Mouse (Mus musculus) c-Kit-negative CD71-positive TER-119-positive erythroid progenitor cells, embryonic 14.5 days (primary cell): ENCODE measurements around the gene Eral1.
A peak's percentile ranks its signal among the peaks of the same experiment; 100 is the strongest.

Experiments
- DNase-seq: peaks from one replicate; pipeline ENCODE4 v3.0.0-alpha.2; 2013; ENCODE audit warnings: low read depth, low spot score

Eral1 gene

GRCm38 (mm10) chr11:78079961-78080921, at the start of gene Eral1:
TSS of gene Eral1 (minus strand) at chr11:78080383.
- DNase-seq: no peak

- DNase-seq: no peak
Measured at GRCm38 (mm10) chr11:78129458-78129857, 49.3 kb upstream of the Eral1 start.

DNA sequence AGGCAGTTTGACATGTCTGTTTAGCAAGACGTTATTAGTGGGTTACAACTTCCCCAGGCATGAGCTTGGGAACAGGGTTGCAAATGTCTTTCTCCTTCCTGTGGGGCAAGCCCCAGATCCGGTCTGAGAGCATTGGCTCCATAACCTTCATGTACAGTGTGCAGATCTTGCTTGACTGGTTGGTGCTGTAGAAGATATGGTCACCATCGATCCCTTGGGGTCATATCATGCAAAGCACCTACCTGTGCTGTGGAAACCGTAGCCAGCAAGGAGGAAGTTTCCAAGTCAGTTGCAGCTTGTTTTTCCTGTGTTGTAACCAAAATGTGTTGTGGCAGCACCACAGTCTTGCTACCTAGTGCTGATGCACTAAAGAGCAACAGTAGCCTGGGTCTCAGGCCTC, 46.6 kb upstream of the Eral1 start:
- DNase-seq: no peak

DNA sequence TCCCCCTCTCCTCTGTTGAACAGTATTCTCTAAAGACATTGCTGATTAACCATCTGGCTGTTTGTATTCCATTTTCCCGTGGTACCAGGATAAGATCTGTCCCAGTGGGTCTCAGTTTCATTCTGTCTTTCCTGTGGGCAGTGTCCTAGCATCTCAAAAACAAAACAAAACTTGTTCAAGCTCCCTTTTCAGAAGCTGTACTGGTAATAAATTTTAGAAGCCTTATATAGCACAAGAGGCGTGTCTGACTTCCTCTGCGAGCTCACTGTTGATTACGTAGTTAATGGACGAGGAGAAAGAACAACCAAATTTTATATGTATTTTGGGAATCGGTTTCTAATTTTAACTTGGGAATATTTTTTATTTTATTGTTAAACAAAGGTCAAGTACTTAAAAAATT, 45.5 kb upstream of the Eral1 start:
- DNase-seq: no peak

GRCm38 (mm10) chr11:78123782-78124181, 43.6 kb upstream of the Eral1 start:
- DNase-seq: no peak

- no peak for DNase-seq
Measured at GRCm38 (mm10) chr11:78122815-78123214, 42.6 kb upstream of the Eral1 start.

DNA sequence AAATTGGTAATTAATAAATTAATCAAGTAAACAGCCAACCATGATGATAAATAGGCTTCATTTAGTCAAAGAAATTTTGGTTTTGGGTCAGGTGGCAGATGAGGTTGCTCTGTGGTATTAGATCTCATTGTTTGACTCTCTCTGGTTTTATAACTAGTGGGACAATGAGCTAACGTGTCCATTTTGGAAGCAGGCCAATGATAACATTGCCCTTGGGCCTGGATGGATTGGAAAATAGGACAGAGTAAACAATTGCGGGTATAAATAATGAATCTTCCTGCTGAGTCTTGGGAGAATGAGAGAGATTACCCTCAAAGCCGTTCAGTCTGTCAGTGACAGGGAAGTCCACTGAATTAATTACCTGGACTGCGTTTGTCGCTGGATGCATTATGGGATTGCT, 41.0 kb upstream of the Eral1 start:
- no peak for DNase-seq

DNA sequence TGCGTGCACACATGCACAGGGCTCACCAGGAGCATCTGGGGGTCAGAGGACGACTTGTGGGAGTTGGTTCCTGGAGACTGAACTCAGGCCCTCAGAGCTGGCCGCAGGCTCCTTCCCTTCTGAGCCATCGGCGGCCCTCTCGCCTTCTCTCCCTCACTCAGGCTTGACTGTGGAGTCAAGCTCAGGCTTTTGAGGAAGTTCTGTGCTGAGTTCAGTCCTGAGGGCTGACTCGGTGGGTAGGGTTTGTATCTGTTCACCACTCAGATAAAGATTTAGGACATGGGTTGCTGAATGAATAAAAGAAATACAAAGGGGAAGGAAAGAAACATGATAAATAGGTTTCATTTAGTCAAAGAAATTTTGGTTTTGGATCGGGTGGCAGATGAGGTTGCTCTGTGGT, 39.7 kb upstream of the Eral1 start:
- no peak for DNase-seq

GRCm38 (mm10) chr11:78118467-78118866, 38.3 kb upstream of the Eral1 start:
- no peak for DNase-seq

DNA sequence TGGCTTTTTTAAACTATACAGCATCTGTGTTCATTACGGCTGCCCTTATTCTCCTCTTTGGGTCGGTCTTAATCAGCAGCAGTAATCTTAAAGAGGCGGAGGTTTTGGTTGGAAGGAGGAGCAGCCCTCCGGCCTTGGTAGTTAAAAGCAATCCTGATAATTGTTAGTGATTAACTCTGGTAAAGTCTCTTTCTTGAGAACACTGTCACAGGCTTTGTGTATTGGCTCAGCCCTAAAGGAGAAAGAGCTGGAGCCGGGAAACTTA, 35.9 kb upstream of the Eral1 start:
- no peak for DNase-seq

DNA sequence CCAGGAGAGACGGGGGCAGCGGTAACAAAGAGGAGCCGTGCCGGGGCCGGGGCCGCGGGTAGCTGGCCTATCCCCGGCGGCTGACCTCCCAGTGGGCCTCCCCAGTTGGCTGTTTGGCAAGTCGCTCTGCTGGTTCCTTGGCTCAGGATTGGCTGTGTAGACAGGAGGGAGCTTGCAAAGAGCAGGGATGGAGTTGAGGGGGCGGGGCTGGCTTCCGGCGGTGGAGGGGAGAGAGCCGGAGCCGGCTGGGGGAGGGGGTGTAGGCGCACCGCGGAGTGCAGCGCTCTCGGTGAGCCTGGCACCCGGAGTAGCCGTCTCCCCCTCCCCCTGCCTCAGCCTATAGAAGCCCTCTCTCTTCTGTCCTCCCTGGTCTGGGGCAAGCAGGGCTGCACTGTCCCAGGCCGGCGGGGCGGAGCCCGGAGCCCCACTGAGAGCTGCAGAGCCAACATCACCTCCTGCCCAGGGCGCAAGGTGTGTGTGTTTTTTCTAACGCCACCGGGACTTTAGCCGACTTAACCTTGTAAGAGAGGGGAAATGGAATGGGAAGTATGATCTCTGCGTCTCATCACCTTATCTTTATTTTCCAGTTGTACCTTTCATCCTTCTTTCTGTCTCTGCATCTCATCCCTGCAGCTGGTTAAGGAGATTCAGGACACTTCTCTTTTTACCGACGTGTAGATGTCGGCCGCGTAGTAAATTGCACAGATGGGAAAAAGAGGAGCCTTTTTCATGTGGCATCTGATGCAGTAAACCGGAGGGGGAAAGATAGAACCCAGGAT, 35.4 kb upstream of the Eral1 start:
- DNase-seq: peak; percentile 75

DNA sequence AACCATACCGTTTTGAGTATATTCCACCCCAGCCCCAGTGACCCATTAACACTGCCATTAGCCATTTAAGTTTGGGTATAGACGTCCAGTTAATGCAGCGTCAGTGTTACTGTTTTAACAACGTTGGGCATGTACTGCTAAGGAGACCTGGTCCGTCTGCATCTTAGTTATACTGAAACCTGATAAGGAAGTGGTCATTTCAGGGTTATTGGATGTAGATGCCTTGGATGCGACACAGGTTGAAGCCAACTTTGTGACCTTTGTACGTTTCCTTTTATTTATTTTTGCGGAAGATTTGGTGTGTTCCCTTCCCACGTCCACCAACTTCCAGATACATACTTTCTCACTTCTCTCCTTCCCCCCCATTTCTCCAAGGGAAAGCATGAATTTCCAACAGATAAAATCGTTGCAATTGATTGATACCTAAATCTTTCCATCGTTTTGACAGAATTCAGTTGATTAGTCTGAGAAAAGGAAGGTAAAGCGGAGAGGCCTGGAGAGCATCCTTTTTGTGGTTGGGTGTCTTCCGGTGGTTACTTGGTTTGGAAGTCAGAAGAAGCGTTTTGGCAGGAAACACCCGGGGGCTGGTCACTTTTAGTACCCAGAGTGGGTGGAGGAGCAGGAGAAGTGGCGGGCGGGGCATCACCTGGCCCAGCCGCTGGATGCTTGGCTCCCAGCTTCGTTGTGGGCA, 34.6 kb upstream of the Eral1 start:
- DNase-seq: no peak

DNA sequence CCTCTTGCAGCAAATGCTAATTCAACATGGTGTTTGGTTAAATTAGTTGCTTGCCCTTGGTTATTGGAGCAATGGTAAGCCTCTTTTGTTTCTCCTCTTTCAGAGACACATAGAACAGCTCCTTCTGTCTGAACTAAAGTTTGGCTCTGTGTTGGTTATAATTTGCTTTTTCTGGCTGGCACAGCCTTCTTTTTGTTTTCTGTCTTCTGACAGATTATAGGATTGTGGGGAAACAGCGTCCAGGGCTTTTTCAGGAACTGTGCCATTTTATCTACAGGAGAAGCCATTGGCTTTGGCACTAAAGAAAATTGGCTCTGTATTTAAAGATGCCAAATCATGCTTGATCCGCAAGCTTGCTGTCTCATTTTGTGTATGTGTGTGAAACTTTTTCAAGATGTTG, 33.4 kb upstream of the Eral1 start:
- no peak for DNase-seq

- no peak for DNase-seq
Measured at GRCm38 (mm10) chr11:78104501-78104900, 24.3 kb upstream of the Eral1 start.

DNA sequence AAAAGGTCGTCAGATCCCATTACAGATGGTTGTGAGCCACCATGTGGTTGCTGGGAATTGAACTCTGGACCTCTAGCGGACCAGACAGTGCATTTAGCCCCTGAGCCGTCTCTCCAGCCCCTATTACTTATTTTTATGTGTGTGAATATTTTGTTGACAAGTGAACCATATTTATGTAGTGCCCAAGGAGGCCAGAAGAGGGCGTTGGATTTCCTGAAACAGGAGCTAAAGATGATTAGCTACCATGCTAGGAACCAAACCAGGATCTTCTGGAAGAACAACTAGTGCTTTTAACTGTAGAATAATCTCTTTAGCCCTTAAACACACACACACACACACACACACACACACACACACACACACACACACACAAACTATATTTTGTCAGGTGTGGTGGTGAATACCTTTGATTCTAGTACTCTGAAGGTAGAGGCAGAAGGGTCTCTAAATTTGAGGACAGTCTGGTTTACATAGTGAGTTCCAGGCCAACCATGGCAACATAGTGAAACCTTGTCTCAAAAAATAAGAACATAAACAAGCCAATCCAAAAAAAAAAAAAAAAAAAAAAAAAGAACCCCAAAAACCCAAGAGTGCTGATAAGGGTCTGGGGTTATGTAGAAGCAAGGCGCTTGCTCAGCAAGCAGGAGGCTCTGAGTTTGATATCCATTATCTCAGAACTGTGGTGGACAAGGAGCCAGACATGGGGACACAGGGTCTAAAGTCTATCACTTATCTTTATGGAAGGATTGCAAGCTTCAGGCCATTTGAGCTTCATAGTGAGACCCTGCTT, 23.0 kb upstream of the Eral1 start:
- DNase-seq: peak; percentile 57

DNA sequence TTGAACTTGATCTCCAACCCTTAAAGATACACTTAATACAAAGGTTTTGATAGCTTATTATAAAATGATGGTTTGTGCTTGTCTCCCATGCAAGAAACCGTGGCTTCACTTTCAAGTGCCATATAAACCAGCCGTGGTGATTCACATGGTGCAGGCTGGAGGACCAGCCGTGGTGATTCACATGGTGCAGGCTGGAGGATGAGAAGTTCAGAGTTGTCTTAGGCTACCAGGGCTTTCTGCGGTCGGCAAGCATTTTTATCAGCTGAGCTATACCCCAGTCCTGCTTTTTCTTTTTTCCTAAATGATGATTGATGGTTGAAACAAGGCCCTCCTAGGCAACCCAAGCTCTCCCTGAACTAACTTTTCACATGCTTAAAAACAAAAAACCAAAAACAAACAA, 22.0 kb upstream of the Eral1 start:
- DNase-seq: no peak

- DNase-seq: no peak
Measured at GRCm38 (mm10) chr11:78100746-78101145, 20.6 kb upstream of the Eral1 start.

- no peak for DNase-seq
Measured at GRCm38 (mm10) chr11:78097077-78097476, 16.9 kb upstream of the Eral1 start.

DNA sequence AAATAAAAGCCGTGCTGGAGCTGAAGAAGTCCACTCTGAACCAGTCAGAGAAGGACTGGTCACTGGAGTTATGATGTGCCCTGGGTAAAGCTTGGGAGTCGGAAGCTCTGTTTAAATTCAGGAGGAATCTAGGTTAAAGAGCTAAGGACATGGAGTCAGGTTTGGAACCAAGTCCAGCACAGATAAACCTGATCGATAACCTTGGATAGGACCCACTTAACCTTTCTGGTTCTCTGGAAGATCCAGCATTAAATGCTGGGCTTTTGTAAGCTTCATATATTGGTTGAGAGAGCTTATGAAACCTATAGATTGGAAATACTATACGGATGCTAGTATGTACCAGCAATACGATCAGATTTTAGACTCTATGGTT, 14.9 kb upstream of the Eral1 start:
- no peak for DNase-seq

DNA sequence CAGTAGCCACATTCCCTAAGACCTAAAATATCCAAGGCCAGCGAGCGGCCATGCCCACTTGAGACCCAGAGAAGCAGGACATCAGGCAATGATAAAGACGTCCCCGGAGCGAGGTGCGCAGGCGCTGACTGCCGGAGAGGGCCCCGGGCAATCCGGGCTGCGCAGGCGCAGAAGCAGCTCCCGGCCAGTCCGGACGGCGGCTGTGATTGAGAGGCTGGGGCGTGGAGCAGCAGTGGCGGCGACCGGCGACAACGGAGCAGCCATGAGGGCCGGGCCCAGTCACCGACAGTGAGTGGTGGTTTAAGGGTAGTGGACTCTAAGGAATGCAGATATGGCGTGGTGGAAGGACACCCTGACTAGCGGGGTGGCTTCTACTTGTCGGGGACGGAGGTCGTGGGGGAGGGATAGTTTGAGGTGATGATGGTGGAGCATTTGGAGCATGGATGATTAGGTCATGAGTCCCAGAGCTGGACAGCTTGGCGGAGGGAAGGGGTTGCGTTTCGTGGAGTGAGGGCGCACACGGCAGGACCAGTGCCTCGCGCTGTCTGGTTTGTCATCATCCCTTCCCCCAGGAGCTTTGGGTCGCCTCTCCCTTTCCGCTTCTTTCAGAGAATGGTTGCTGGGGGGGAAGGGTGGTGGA, 14.4 kb upstream of the Eral1 start, which contains the start of gene Fam222b:
Gene Fam222b (plus strand): TSS at position 157 of the 640 bp plus-strand sequence.
- DNase-seq: peak; percentile 71

- no peak for DNase-seq
Measured at GRCm38 (mm10) chr11:78094137-78094503, 13.9 kb upstream of the Eral1 start.
